Mouse (Mus musculus): Measurements from ENCODE around the gene Ddah1.
"Not testable (repeated sequence)": the region's sequence is repeated elsewhere in the genome, so short reads cannot be mapped to it uniquely, and the experiment has no call there.

Ddah1 gene

DNA sequence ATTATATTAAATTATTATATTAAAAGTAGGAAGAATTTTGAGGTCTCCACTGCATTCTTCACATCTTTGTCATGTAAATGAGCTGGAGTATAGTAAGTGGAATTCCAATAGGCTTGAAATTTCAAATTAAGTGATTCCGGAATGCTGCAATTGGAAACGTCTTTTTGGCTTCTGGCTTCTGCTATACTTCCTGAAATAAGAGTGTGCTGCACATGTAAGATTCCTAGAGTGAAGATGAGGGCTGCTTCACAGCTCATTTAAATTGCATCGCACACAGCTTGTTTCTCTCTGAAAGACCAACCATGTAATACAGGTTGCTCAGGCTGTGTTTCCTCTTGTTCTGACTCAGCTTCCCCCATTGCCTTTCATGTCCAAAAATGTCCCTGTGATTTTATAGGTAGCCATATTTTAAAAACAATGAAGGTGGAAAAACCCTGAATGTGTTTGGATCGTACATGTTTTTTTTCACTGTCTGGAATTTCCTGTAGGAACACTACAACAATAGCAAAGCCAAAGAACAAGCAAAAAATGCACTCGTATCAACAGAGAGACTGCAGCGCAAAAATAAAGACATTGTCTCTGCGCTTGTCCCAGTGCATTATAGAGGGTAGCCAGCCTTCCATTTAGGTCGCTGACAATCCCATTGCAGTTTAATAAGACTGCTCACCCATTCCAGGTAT, 105.7 kb downstream of the Ddah1 start:
- DNase-seq (ENCODE audit: low spot score) = no peak

DNA sequence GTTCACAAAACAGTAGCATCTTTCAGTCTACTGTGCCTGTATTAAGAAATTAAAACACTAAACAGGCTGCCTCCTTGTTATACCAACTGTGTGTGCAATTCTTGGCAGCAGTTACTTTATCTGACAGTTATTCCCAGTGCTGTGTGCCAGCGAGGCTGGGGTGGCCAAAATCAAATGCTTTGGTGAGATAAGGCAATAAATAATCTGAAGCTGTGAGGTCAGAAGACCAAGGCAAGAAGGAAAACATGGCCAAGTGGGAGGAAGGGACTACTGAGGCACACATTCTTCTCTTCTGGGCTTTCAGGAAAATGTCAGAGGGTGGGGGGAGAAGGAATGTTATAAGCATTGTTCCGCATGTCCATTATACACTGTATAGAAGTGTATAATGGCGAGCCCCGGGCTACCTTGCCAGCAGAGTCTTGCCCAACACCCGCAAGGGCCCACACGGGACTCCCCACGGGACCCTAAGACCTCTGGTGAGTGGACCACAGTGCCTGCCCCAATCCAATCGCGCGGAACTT, 106.3 kb downstream of the Ddah1 start:
- no peak for DNase-seq (ENCODE audit: low spot score)

DNA sequence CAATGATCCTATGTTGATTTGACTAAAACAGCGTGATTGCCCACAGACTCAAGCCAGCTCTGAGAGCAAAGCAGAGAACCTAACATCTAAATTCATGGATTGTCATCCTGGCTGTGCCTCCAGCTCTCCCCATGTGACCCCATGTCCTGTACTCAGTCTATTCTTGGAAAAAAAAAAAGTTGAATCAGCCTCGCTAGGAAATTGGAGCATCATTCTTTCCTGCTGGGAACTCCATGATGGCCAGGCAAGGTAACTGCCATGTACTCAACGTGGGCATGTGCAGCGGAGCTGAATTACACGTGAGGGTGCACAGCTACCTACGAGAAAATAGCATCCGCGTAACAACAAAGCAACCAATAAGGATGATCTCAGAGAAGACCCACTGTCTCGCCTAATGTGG, 114.2 kb downstream of the Ddah1 start:
- no peak for DNase-seq (ENCODE audit: low spot score)

DNA sequence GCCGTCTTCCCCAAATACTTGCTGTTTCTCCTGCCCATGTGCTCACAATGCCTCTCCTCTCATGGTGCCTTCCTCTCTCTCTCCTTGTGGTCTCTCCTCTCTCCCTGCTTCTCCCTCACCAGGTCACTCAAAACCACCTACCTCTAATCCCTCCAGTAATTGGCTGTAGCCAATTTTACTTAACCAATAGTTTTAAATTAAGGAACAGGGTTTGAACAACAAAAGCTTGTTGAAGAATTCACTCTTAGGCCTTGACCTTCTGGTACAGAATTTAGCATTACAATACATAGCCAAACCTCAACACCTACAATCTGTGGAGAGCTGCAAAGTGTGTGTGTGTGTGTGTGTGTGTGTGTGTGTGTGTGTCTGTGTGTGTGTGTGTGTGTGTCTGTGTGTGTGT, 114.8 kb downstream of the Ddah1 start:
- DNase-seq (ENCODE audit: low spot score) = no peak

DNA sequence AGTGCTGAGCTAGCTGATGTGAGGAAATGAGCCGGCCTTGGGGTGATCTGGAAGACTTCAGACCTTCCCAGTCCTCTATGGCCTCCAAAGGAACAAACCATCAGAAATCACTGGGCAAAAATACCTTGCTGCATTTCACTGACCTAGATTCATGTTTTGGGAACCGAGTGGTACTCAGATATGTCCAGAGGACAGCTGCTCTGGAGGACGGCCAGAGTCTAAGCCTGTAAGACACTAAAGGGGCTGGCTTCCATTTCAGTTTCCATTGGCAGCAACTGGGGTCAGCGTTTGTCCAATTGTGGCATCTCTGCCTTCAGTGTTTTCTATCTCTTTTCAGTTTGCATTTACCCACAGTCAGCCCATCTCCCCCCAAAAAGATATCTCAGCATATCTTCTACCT, 115.7 kb downstream of the Ddah1 start:
- no peak for DNase-seq (ENCODE audit: low spot score)

DNA sequence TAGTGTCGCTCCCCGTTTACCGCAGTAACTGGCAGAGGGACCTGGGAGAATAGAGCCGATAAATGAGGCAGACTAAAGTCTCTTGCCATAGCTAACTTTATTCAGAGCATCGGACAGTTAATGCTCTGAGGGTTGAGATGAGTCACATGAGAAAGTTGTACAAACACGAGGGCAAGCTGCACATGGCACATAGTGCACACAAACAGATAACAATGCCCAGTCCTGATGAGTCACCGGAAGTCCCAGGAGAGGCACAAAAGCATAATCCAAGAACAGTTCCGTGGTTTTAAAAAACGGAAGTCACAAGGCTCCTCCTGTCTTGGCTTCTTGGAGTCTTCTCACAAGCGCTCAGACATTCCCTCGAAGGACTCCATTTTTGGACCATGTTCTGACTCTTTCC, 117.6 kb downstream of the Ddah1 start:
- no peak for DNase-seq (ENCODE audit: low spot score)

DNA sequence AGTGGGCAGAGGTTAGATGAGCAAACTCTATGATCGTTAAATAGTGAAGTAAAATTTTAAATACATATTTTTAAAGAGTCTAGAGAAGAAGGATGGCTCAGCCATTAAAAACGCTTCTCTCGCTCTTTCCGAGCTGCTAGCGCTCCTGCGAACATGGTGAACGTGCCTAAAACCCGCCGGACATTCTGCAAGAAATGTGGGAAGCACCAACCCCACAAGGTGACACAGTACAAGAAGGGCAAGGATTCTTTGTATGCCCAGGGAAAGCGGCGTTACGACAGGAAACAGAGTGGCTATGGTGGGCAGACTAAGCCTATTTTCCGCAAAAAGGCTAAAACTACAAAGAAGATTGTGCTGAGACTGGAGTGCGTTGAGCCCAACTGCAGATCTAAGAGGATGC, 120.4 kb downstream of the Ddah1 start:
- DNase-seq (ENCODE audit: low spot score) = not testable (repeated sequence)

DNA sequence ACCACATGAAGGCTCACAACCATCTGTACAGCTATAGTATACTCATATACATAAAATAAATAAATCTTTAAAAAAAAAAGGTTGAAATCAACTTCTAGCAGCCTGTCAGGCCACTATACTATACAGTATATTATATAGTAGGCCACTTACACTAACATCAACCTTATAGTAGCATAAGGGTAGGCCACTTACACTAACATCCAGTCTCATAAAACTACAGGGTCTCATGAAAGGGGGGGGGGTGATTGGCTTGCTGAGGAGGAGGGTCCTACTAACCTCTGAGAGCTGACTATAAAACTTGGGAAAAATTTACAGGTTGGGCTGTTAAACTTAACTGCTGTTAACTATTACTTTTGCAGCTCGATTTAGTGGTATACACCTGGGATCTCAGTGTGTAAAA, 121.9 kb downstream of the Ddah1 start:
- DNase-seq (ENCODE audit: low spot score) = no peak

DNA sequence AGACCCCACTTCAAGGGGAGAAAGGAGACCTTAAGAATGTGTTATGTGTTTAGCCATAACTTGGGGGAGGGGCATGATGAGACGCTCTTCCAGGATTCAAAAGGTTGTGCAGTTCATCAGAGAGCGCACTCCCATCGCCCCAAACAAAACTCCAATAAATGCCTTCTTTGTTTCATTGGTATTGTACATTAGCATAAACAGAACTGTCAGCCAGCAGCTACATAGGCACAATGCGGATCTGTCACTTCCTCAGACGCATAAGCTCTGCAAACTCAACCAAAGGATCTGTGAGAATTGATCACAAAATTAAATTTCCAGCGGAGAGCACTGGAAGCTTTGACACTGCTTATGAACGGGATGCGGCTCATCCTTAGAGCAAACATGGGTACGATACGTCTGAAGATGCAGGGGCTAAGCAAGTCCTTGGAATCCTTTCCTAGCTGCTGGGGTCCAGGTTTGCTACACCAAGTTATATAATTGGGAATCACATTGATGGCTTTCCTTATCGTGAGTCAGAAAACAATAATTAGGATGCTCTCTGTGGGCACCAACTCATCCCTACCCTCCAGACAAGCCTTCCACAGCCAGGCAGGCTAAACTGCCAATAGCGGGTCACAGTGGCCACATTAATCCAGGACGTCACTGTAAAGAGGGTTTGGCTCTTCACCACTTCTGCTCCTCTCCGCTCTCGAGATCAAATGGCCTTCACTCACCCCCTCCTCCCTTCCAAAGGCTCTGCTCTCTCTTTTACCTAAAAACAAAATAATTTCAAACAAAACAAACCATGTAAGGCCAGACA, 123.8 kb downstream of the Ddah1 start:
- DNase-seq (ENCODE audit: low spot score) = no peak

DNA sequence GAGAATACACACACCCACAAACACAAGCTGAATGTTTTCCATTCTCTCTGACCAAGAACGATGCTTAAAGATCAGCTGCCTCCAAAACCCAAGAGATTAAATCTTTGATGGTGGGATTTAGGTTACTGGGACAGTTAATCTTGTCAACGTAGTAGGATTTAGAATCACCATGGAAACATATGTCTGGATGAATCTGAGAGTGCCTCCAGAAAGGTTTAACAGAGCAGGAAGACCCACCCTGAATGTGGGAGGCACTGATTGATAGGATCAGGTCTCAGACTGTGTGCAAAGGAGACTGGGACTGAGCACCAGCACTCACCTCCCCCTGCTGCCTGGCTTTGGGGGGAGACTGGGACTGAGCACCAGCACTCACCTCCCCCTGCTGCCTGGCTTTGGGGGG, 124.8 kb downstream of the Ddah1 start:
- no peak for DNase-seq (ENCODE audit: low spot score)

DNA sequence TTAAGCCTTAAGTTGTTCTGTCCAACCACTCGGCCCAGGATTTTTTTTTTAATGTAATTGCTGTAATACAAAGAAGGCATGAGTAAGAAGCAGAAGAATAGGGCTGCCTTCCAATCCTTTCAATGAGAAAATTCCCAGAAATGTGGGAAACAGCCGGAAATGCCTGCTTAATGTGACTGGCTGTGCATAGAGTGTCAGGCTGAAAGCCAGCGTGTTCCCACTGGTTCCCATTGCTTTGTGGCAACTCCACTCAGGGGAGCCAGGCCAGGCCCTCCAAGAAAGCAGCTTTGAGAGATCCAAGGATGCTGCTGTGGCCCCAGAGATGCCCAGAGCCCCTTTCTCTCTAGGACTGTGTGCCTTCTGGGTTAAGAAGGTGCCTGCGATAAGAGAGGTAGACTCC, 126.9 kb downstream of the Ddah1 start:
- no peak for DNase-seq (ENCODE audit: low spot score)

DNA sequence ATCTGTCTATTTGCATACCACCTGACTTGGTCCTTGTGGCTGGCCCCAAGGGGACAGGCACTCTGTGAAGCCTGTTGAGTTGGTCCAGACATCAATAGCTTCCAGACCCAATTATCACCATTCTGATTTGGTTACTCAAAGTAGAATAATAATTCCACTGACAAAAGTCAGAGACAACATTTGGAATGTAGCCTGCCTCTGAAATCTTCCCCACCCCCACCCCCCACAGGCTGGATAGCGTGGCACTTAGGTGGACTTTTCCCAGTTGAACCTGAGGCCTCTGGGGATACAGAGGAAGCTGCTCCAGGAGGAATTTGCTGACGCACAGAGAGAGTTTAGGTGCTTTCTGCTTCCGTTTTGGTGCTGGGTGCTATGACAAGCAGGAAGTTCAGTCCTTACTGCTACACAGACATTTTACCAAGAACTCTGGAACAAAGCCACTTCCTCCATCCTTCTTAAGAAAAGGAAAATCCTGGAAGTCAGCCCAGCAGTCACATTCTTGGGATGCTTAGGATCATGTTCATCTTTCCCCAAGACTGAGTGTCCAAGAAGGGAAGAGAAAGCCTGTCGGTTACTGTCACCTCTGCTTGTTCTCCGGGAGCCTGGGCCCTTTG, 127.5 kb downstream of the Ddah1 start:
- no peak for DNase-seq (ENCODE audit: low spot score)

DNA sequence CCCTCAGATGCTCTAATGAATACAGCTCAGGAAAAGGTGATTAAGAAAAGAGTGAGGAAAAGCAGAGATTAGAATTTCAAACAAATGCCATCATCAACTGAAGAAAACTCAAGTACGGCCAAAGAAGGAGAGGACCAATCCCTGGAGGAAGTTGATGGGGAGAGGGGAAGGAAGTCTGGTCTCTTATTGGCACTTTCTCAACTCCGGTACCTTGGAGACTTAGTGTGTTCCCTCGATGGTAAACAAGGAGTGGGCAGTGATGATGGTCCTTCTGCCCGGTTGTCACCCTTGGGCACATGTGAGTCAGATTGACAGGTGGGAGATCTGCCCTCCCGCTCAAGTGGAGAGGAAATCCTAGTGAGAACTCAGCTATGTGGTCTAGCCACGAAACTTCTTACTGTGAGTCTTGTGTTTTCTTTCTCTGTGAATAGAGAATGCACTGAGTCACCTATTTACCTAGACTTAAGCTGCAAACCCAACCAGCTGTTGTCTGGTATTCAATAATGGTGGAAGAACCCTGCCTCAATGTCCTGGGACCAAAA, 129.0 kb downstream of the Ddah1 start:
- no peak for DNase-seq (ENCODE audit: low spot score)

DNA sequence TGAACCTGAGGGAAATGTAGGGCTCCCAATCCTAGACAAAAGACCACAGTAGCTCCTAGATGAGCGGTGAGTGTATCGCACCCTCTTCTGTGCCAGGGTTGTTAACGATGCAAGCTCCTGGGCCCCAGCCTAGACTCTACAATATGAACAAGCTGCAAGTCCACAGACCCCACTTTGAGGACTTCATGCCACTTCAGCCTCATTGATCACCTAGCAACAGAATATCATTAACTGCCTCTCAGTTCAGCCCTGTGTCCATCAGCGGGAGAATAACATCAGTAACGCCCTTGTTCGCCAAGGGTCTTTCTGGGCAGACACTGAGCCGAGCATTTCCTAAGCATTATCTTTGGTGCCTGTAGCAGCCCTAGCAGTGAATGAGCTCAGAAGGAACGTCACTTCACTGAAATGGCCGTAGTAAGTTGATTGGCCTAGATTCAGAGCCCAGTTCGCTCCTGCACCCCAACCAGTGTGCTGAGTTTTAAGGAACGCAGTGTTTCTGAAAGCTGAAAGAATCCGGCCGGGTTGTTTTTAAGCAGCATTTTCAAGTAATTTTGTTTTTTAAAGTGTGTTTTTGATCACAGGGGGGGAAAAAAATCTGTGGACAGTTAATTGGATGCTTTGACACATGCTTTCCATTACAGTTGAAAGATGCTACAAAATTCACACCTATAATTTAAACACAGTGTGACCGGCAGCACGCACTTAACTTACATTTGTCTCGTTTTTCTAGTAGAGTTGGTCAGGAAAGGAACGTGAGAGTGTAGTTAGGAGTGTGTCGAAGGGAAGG, 132.1 kb downstream of the Ddah1 start:
- peak; percentile 29 for DNase-seq (ENCODE audit: low spot score)

DNA sequence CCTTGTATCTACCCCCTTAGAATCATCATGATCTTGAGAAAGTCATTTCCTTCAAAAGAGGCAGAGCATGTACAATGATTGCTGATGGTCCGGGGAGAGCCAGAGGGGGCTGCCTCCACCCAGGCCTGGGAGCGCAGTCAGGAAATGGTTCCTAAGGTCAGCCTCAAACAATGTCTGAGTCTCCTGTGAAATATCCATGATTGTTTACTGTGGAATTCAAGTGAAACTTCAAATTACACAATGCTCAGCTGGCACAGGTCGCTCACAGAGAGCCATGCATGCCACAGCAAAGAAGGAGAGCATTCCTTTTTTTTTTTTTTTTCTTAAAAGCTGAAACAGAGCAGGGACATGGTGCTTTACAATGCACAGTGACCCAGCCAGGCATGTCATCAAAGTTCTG, 134.0 kb downstream of the Ddah1 start:
- DNase-seq (ENCODE audit: low spot score) = no peak

DNA sequence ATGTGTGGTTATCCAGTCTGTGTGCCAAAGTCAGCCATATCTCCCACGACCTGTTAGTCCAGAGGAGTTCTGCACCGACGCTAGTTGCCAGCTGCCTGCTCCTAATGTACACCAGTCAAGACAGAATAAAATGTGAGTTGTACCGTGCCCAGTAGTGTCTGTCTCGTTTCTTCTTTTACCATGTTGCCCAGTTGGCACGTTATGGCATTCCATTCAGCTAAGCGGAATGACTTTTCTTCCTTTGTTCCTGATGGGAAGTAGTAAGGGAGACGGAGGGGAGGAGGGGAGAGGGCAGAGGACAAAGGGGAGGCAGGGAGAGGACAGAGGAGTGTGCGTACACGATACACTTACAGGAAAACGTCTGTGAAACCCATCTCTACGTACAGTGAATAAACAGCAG, 135.7 kb downstream of the Ddah1 start:
- no peak for DNase-seq (ENCODE audit: low spot score)

DNA sequence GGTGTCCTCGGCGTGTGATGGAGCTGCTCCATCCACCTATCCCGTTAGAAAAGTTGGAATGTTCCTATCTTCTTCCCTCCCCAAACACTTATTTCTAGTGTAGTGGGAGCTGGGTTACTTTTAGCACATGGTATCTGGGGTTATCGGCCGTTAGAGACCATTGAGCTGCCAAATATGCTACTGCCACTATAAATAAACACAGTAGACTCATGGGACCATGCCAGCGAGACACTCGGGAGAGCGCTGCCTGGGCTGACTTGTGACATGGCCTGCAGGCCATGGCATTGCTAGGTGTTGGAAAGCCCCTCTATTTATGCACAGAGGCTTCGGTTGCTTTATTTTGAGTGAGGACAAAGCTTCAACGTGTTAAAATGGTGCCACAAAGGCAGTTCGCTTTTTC, 139.3 kb downstream of the Ddah1 start:
- DNase-seq (ENCODE audit: low spot score) = no peak

DNA sequence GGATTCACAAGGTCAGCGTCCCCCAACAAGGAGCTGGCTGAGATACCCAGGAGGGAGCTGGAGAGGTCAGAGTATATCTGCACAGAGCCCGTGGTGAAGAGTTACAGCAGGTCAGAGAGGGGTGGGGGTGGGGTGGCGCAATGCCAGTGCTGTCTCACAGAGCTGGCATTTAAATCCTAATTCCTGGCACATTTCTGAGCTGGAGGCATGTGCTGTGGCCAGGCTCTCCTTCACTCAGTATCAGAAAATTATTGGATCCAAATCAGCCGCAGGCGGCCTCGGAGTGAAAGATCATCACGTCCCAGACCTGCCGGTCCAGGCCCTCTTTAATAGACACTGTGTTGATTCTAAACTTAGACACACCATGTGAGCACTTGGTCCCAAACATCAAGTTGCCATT, 141.4 kb downstream of the Ddah1 start:
- no peak for DNase-seq (ENCODE audit: low spot score)

DNA sequence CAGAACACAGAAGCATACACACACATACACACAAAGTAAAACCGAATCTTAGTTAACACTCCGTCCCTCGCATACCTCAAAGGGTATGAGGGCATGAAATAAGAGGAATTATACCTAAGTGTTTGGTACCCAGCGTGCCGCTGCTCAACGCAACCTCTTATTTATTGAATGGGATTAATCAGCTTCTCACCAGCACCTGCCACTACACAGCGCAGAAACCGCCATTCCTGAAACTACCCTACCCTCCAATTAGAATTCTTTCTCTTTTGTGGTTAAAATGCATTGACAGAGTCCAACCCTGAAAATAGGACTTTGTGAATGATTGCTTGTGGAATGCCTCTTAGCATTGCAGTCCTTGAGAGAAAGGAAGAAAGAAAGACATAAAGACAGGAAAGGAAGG, 145.1 kb downstream of the Ddah1 start:
- no peak for DNase-seq (ENCODE audit: low spot score)

DNA sequence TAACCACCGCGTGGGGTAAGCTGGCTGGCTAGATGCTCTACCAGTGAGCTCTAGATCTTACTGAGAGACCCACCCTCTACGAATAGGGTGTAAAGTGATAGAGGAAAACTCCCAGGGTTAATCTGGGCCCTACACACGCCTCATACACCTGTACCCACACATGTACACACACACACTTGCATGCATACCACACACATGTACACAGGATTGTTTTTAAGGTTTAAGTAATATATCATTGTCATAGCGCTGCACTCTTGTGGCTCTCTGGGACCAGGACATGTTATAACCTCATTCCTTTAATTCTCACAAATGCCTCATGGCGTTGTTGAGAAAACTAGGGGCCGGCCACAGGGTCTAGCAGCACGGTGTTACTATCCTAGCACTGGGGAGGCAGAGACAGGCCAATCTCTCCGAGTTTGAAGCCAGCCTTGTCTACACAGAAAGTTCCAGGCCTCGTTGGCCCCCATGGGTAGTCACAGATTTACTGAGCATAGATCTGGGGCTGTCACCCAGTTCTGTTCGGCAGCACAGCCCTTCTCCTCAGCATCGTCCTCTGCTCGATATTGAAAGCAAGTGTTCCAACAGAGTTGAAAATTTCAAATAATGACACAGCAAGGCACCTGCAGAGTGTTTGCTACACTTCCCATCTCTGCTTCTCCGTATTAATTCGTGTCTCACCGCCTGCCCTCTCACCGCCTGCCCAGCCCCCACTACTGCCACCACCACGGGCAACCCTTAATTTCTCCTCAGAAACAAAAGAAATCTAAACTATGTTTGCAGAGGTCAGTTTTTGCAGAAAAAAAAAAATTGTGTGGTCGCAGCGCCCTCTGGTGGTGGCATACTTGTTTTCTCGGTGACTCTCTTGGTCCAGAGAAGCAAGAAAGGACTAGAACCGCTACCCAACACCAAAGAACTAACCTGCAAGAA, 146.6 kb downstream of the Ddah1 start:
- no peak for DNase-seq (ENCODE audit: low spot score)

DNA sequence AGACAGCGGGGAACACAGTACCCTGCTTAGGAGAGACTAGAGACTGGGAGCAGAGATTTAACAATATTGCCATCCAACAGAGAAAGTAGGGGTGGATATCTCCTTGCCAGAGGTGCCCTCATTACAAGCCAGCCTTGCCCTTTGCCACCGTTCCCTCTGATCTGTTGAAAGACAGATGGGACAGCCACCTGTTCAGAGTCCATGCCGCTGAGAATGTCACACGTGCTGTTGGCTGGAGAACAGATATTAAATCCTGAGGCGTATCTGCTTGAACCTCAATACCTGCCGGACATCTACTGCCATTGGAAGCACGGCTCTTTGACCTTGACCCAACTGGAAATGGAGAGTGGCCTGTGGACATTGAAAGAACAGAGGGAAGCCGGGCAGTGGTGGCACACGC, 148.1 kb downstream of the Ddah1 start:
- DNase-seq (ENCODE audit: low spot score) = no peak

All from left cerebral cortex, adult 11 months (tissue).